8 mouse cellular contexts compared by ENCODE assay signal in the genomic region with DNA sequence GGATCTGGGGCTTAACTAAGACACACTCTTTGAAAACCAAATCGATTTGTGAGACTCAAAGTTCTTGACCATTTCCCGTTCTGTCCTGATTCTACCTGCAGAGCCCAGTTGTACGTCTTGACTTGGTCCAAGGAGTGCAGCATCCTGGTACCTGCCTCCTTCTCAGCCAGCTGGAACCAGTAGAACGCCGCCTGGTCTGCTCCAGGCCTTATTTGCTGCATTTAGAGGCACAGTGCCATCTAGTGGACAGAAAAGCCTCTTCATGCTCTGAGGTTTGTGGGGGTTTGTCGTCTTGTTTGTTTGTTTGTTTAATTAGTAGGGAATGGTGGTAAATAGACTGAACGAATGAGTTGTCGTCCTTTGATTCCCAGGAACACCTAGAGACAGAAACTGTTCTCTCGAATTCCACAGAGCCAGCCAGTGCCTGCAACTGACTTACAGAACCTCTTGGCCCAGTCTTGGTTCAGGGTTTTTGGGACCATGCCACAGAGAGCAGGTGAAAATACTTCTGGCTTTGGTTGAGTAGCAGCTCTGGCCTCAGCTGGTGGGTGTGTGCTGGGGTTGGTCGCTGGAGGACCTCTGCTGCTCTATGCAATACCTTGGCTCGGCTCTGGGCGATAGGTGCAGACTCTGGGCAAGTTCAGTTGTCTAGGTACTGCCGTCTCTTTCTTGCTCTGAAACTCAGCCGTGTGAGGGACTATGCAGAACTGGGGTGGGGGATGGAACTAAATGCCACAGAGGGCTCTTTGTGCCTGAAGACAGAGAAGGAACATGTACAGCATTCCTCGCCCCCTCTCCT. TPM values are rescaled to one million over a fixed set of nuclear protein-coding genes. Genes with fewer than 3 reads are reported as not detected.
DNase-seq lines count a peak whose midpoint lies in the region; ATAC-seq and TF ChIP-seq lines count a peak whose summit lies in the region.

No protein-coding gene starts in this region.

- no peak overlapping the region for H3K4me3 ChIP-seq in embryonic facial prominence, embryonic 11.5 days (ENCODE audit: low read depth, low read length)
- H3K4me3 ChIP-seq in hindbrain, postnatal 0 days (ENCODE audit: low read length) = no peak overlapping the region
- no peak overlapping the region for H3K4me3 ChIP-seq in liver, embryonic 14.5 days (ENCODE audit: insufficient read depth in 1 of 2, low read depth in 2 of 2, low read length in 2 of 2)
- H3K4me3 ChIP-seq in neural tube, embryonic 14.5 days (ENCODE audit: low read depth, low read length) = no peak overlapping the region

- no peak for ATAC-seq in embryonic facial prominence, embryonic 11.5 days (replicated peaks; ENCODE audit: insufficient number of reproducible peaks, low FRiP score, low TSS enrichment, low read depth)
- peak; percentile 78 for ATAC-seq in hindbrain, postnatal 0 days
- ATAC-seq in liver, embryonic 14.5 days (ENCODE audit: insufficient read depth) = no peak
- ATAC-seq in neural tube, embryonic 14.5 days (ENCODE audit: low read depth) = peak; percentile 71; the same call in 1 of the 2 replicates
- no peak for ATAC-seq in erythroid progenitor cell, adult 5-6 weeks (replicated peaks; ENCODE audit: low FRiP score, poor library complexity, severe bottlenecking)

- no peak overlapping the region for H3K4me2 ChIP-seq in embryonic facial prominence, embryonic 11.5 days (ENCODE audit: low read depth, low read length)
- H3K4me2 ChIP-seq in hindbrain, postnatal 0 days (ENCODE audit: low read depth, low read length) = no peak overlapping the region
- no peak overlapping the region for H3K4me2 ChIP-seq in liver, embryonic 14.5 days (ENCODE audit: low read depth)
- no peak overlapping the region for H3K4me2 ChIP-seq in neural tube, embryonic 14.5 days (ENCODE audit: low read depth, low read length)

- H3K4me1 ChIP-seq in embryonic facial prominence, embryonic 11.5 days (ENCODE audit: control insufficient read depth, insufficient read depth, low read length) = no peaks in the 10 kb centered on the region
- H3K4me1 ChIP-seq in hindbrain, postnatal 0 days (ENCODE audit: insufficient read depth, low read length) = no peaks in the 10 kb centered on the region
- H3K4me1 ChIP-seq in liver, embryonic 14.5 days (replicated peaks; ENCODE audit: control insufficient read depth in 2 of 2, insufficient read depth in 2 of 2, low read length in 1 of 2) = no peaks in the 10 kb centered on the region
- no peaks in the 10 kb centered on the region for H3K4me1 ChIP-seq in neural tube, embryonic 14.5 days (ENCODE audit: control insufficient read depth, insufficient read depth, low read length)

- no peaks in the 10 kb centered on the region for H3K27me3 ChIP-seq in embryonic facial prominence, embryonic 11.5 days (ENCODE audit: control insufficient read depth, insufficient read depth, low read length)
- H3K27me3 ChIP-seq in hindbrain, postnatal 0 days (ENCODE audit: insufficient read depth, low read length) = no peaks in the 10 kb centered on the region
- no peaks in the 10 kb centered on the region for H3K27me3 ChIP-seq in liver, embryonic 14.5 days (ENCODE audit: control insufficient read depth, insufficient read depth, low read length)
- no peaks in the 10 kb centered on the region for H3K27me3 ChIP-seq in neural tube, embryonic 14.5 days (ENCODE audit: control insufficient read depth, insufficient read depth, low read length)

- no peaks in the 10 kb centered on the region for H3K9me3 ChIP-seq in embryonic facial prominence, embryonic 11.5 days (replicated peaks; ENCODE audit: control insufficient read depth, low read length)
- H3K9me3 ChIP-seq in hindbrain, postnatal 0 days (ENCODE audit: low read length) = no peaks in the 10 kb centered on the region
- no peaks in the 10 kb centered on the region for H3K9me3 ChIP-seq in liver, embryonic 14.5 days (ENCODE audit: control insufficient read depth, low read length)
- no peaks in the 10 kb centered on the region for H3K9me3 ChIP-seq in neural tube, embryonic 14.5 days (ENCODE audit: control insufficient read depth, low read length)

- TF ChIP-seq CTCF in hindbrain, postnatal 0 days (IDR thresholded peaks at IDR 0.05; ENCODE audit: low read depth) = peak; percentile 96
- peak; percentile 79 for TF ChIP-seq CTCF in liver, embryonic 14.5 days (IDR thresholded peaks at IDR 0.05; ENCODE audit: low read depth)

- no peaks in the 10 kb centered on the region for H3K36me3 ChIP-seq in embryonic facial prominence, embryonic 11.5 days (replicated peaks; ENCODE audit: control insufficient read depth, insufficient read depth, low read depth, low read length)
- no peaks in the 10 kb centered on the region for H3K36me3 ChIP-seq in hindbrain, postnatal 0 days (ENCODE audit: insufficient read depth, low read length)
- no peaks in the 10 kb centered on the region for H3K36me3 ChIP-seq in liver, embryonic 14.5 days (replicated peaks; ENCODE audit: control insufficient read depth, insufficient read depth, low read depth)
- H3K36me3 ChIP-seq in neural tube, embryonic 14.5 days (ENCODE audit: control insufficient read depth, insufficient read depth, low read length) = no peaks in the 10 kb centered on the region

- DNase-seq in urinary bladder, postnatal 14 days (ENCODE audit: low spot score) = peak; percentile 45
- DNase-seq in urinary bladder, postnatal 4 days (ENCODE audit: low spot score in 2 of 2) = no peak
- peak; percentile 49 to 69 for DNase-seq in adrenal gland, postnatal 36 days
- DNase-seq in embryonic facial prominence, embryonic 11.5 days (ENCODE audit: low spot score) = peak; percentile 83
- peak; percentile 94 for DNase-seq in hindbrain, postnatal 0 days (ENCODE audit: low spot score)
- no peak for DNase-seq in liver, embryonic 14.5 days (ENCODE audit: low read depth in 3 of 3, low spot score in 3 of 3)

- TF ChIP-seq EP300 in liver, embryonic 14.5 days (IDR thresholded peaks at IDR 0.05; ENCODE audit: low read depth) = no peak

- 22% methylated on average over 15 of the region's 15 CpGs for WGBS in embryonic facial prominence, embryonic 11.5 days
- WGBS in hindbrain, postnatal 0 days = 26% methylated on average over 15 of the region's 15 CpGs
- WGBS in liver, embryonic 14.5 days (ENCODE audit: insufficient replicate concordance) = 19% methylated on average over 15 of the region's 15 CpGs
- WGBS in neural tube, embryonic 14.5 days = 29% methylated on average over 15 of the region's 15 CpGs

- H3K27ac ChIP-seq in embryonic facial prominence, embryonic 11.5 days (replicated peaks; ENCODE audit: low read depth, low read length) = no peak overlapping the region
- H3K27ac ChIP-seq in hindbrain, postnatal 0 days = peak overlapping the region; percentile 1; the same call in 1 of the 2 replicates
- no peak overlapping the region for H3K27ac ChIP-seq in liver, embryonic 14.5 days
- H3K27ac ChIP-seq in neural tube, embryonic 14.5 days (ENCODE audit: low read depth, low read length) = no peak overlapping the region

- no peak overlapping the region for H3K9ac ChIP-seq in embryonic facial prominence, embryonic 11.5 days (replicated peaks; ENCODE audit: low read length)
- H3K9ac ChIP-seq in hindbrain, postnatal 0 days (replicated peaks; ENCODE audit: low read length) = no peak overlapping the region
- no peak overlapping the region for H3K9ac ChIP-seq in liver, embryonic 14.5 days (replicated peaks)
- no peak overlapping the region for H3K9ac ChIP-seq in neural tube, embryonic 14.5 days (replicated peaks; ENCODE audit: low read depth, low read length)

RNA-seq across cellular contexts. Expression of gene Pla2g2c, which starts 24.2 kb away (rescaled TPM):
- total RNA-seq in adrenal gland, postnatal 36 days (2021) = under 1 TPM; 0.20 to 0.43 TPM
- polyA plus RNA-seq in embryonic facial prominence, embryonic 11.5 days (2014; fragmentation: Nextera tagmentation; extraction: Ambion mirVana) = 0.28 and 0.48 TPM in 2 replicates
- 0.26 and 1.5 TPM in 2 replicates for total RNA-seq in hindbrain, postnatal 0 days (2014; rRNA removed)
- polyA plus RNA-seq in hindbrain, postnatal 0 days (2015; fragmentation: Nextera tagmentation; extraction: Ambion mirVana) = 0.82 and 0.93 TPM in 2 replicates
- polyA plus RNA-seq in liver, embryonic 14.5 days (2012; rRNA removed) = 0.01 TPM in 1 of 2 replicates, not detected in the other
- polyA plus RNA-seq in liver, embryonic 14.5 days (2014; fragmentation: Nextera tagmentation; extraction: Ambion mirVana) = not detected in 2 replicates
- polyA plus RNA-seq in neural tube, embryonic 14.5 days (2014; fragmentation: Nextera tagmentation; extraction: Ambion mirVana) = 0.35 and 0.49 TPM in 2 replicates
- not detected in 2 replicates for total RNA-seq in erythroid progenitor cell, adult 5-6 weeks (2015; ENCODE audit: low replicate concordance)
- total RNA-seq in erythroid progenitor cell, adult 5-6 weeks (2017; ENCODE audit: low replicate concordance) = not detected in 2 replicates

RNA-seq across cellular contexts. Expression of gene Ubxn10, which starts 36.6 kb away (rescaled TPM):
- under 1 TPM; 0.76 to 0.79 TPM for total RNA-seq in adrenal gland, postnatal 36 days (2021)
- polyA plus RNA-seq in embryonic facial prominence, embryonic 11.5 days (2014; fragmentation: Nextera tagmentation; extraction: Ambion mirVana) = 1.1 and 1.4 TPM in 2 replicates
- total RNA-seq in hindbrain, postnatal 0 days (2014; rRNA removed) = 6.9 and 8.9 TPM in 2 replicates
- polyA plus RNA-seq in hindbrain, postnatal 0 days (2015; fragmentation: Nextera tagmentation; extraction: Ambion mirVana) = 3.1 and 3.3 TPM in 2 replicates
- polyA plus RNA-seq in liver, embryonic 14.5 days (2012; rRNA removed) = 0.04 and 0.06 TPM in 2 replicates
- 0.09 and 0.11 TPM in 2 replicates for polyA plus RNA-seq in liver, embryonic 14.5 days (2014; fragmentation: Nextera tagmentation; extraction: Ambion mirVana)
- 2.7 and 3.0 TPM in 2 replicates for polyA plus RNA-seq in neural tube, embryonic 14.5 days (2014; fragmentation: Nextera tagmentation; extraction: Ambion mirVana)
- total RNA-seq in erythroid progenitor cell, adult 5-6 weeks (2015; ENCODE audit: low replicate concordance) = not detected in 2 replicates
- total RNA-seq in erythroid progenitor cell, adult 5-6 weeks (2017; ENCODE audit: low replicate concordance) = not detected in 2 replicates

RNA-seq across cellular contexts. Expression of gene Pla2g2f, which starts 57.0 kb away (rescaled TPM):
- 10 to 100 TPM; 19.8 to 31.3 TPM for total RNA-seq in adrenal gland, postnatal 36 days (2021)
- polyA plus RNA-seq in embryonic facial prominence, embryonic 11.5 days (2014; fragmentation: Nextera tagmentation; extraction: Ambion mirVana) = not detected in 2 replicates
- total RNA-seq in hindbrain, postnatal 0 days (2014; rRNA removed) = not detected in 2 replicates
- polyA plus RNA-seq in hindbrain, postnatal 0 days (2015; fragmentation: Nextera tagmentation; extraction: Ambion mirVana) = 0.09 and 0.11 TPM in 2 replicates
- 0.02 TPM in 2 replicates for polyA plus RNA-seq in liver, embryonic 14.5 days (2012; rRNA removed)
- polyA plus RNA-seq in liver, embryonic 14.5 days (2014; fragmentation: Nextera tagmentation; extraction: Ambion mirVana) = not detected in 2 replicates
- not detected in 2 replicates for polyA plus RNA-seq in neural tube, embryonic 14.5 days (2014; fragmentation: Nextera tagmentation; extraction: Ambion mirVana)
- total RNA-seq in erythroid progenitor cell, adult 5-6 weeks (2015; ENCODE audit: low replicate concordance) = not detected in 2 replicates
- total RNA-seq in erythroid progenitor cell, adult 5-6 weeks (2017; ENCODE audit: low replicate concordance) = not detected in 2 replicates

Comparison
In these comparisons a context has a peak if more than half of its experiments do, and no peak if none do; other contexts are left out.
1. DNase-seq: peak in urinary bladder, postnatal 14 days (single experiment), adrenal gland, postnatal 36 days (2 of 2), embryonic facial prominence, embryonic 11.5 days (single experiment) and hindbrain, postnatal 0 days (single experiment); none in urinary bladder, postnatal 4 days (0 of 2) and liver, embryonic 14.5 days (0 of 3).
2. ATAC-seq: peak in hindbrain, postnatal 0 days (single experiment) and neural tube, embryonic 14.5 days (single experiment); none in embryonic facial prominence, embryonic 11.5 days (single experiment), liver, embryonic 14.5 days (single experiment) and erythroid progenitor cell, adult 5-6 weeks (single experiment).